ENCODE assay signal across 29 mouse cellular contexts in the genomic region with DNA sequence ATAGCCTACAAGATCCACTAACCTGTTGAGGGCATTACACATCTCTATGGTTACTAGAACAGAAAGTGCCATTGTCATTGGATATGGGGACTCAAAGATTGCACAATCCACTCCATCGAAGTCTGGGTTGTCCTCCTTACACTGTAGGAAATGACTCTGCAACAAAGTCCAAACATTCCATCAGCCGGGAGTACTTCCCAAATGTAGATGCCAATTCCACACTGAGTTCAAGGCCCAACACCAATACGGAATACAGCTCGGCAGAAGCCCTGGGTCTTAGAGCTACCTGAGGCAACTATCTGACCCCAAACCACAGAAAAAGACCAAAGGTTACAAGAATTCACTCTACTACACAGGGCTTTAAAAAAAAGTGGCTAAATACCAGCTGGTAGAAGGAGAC. TPM values are rescaled to one million over a fixed set of nuclear protein-coding genes. Genes with fewer than 3 reads are reported as not detected.
DNase-seq lines count a peak whose midpoint lies in the region; ATAC-seq and TF ChIP-seq lines count a peak whose summit lies in the region.
"Had no signal": no experiment of that assay in that cellular context is flagged by ENCODE, and none has a peak within 500 bp of the region (broad histone marks: within the 10 kb centered on the region; RNA-seq: fewer than 3 reads in every experiment).

No protein-coding gene starts in this region.

- peak; percentile 7 for DNase-seq in gastrocnemius, adult 2 months
- no peak for DNase-seq in gastrocnemius, postnatal 14 days
- no peak for DNase-seq in heart, postnatal 0 days (ENCODE audit: low spot score)
- DNase-seq in lung, postnatal 0 days (ENCODE audit: low spot score) = peak; percentile 11
- no peak for DNase-seq in lung, adult 18-20 months
- no peak for DNase-seq in frontal cortex, postnatal 36 days (ENCODE audit: low spot score in 2 of 2)
- DNase-seq: adrenal gland, adult 8-10 months; adrenal gland, postnatal 25 days; cerebellum, adult 18-20 months; cerebellum, postnatal 10 days; cerebellum, postnatal 36 days; embryo, embryonic 11 days; gastrocnemius, postnatal 25 days; heart, postnatal 10 days; heart, postnatal 36 days; kidney, adult 11 months had no signal

- no peak for TF ChIP-seq CTCF in gastrocnemius, adult 2 months (IDR thresholded peaks at IDR 0.05)
- no peak for TF ChIP-seq CTCF in heart, postnatal 0 days (IDR thresholded peaks at IDR 0.05; ENCODE audit: low read depth)
- no peak for TF ChIP-seq CTCF in lung, postnatal 0 days (IDR thresholded peaks at IDR 0.05)
- TF ChIP-seq CTCF in C2C12 (IDR thresholded peaks at IDR 0.05; ENCODE audit: control insufficient read depth, insufficient read depth, insufficient read length) = no peak

- no peak overlapping the region for H3K4me3 ChIP-seq in gastrocnemius, adult 2 months
- H3K4me3 ChIP-seq in heart, postnatal 0 days (ENCODE audit: low read depth, low read length) = no peak overlapping the region
- H3K4me3 ChIP-seq in heart, embryonic 11.5 days (ENCODE audit: low read depth, low read length) = no peak overlapping the region
- H3K4me3 ChIP-seq in lung, postnatal 0 days (ENCODE audit: low read depth, low read length) = no peak overlapping the region
- H3K4me3 ChIP-seq in C2C12 (ENCODE audit: insufficient read depth, poor library complexity, severe bottlenecking) = no peak overlapping the region
- H3K4me3 ChIP-seq: embryonic facial prominence, embryonic 10.5 days; embryonic facial prominence, embryonic 13.5 days; erythroblast, embryonic 14.5 days; forebrain, embryonic 12.5 days; forebrain, embryonic 15.5 days; heart, embryonic 13.5 days; hindbrain, embryonic 10.5 days; hindbrain, embryonic 13.5 days; intestine, embryonic 15.5 days had no signal

- no peaks in the 10 kb centered on the region for H3K27me3 ChIP-seq in heart, postnatal 0 days (ENCODE audit: control insufficient read depth, insufficient read depth, low read length)
- H3K27me3 ChIP-seq in heart, embryonic 11.5 days (ENCODE audit: control insufficient read depth, insufficient read depth, low read length) = no peaks in the 10 kb centered on the region
- H3K27me3 ChIP-seq in lung, postnatal 0 days (replicated peaks; ENCODE audit: insufficient read depth, low read length) = no peaks in the 10 kb centered on the region
- no peaks in the 10 kb centered on the region for H3K27me3 ChIP-seq in C2C12 (ENCODE audit: control insufficient read depth, insufficient read depth, insufficient read length)
- H3K27me3 ChIP-seq: embryonic facial prominence, embryonic 13.5 days; forebrain, embryonic 12.5 days; forebrain, embryonic 15.5 days; heart, embryonic 13.5 days; hindbrain, embryonic 13.5 days; intestine, embryonic 15.5 days had no signal

- H3ac ChIP-seq in C2C12 (ENCODE audit: control insufficient read depth, insufficient read length, low read depth) = no peak overlapping the region

- no peak for TF ChIP-seq EP300 in heart, postnatal 0 days (IDR thresholded peaks at IDR 0.05; ENCODE audit: low read depth)
- TF ChIP-seq EP300 in lung, postnatal 0 days (IDR thresholded peaks at IDR 0.05) = no peak

- H3K9ac ChIP-seq in heart, postnatal 0 days (replicated peaks; ENCODE audit: low read depth, low read length) = no peak overlapping the region
- no peak overlapping the region for H3K9ac ChIP-seq in heart, embryonic 11.5 days (ENCODE audit: low read depth, low read length)
- H3K9ac ChIP-seq in lung, postnatal 0 days (replicated peaks; ENCODE audit: low read depth) = no peak overlapping the region
- H3K9ac ChIP-seq: embryonic facial prominence, embryonic 13.5 days; forebrain, embryonic 12.5 days; forebrain, embryonic 15.5 days; heart, embryonic 13.5 days; hindbrain, embryonic 13.5 days; intestine, embryonic 15.5 days had no signal

- no peaks in the 10 kb centered on the region for H3K79me2 ChIP-seq in C2C12 (ENCODE audit: control insufficient read depth, insufficient read depth)

- H3K4me1 ChIP-seq in heart, postnatal 0 days (ENCODE audit: control insufficient read depth, insufficient read depth) = no peaks in the 10 kb centered on the region
- H3K4me1 ChIP-seq in heart, embryonic 11.5 days (ENCODE audit: control insufficient read depth, insufficient read depth, low read length) = 0 out of 2 replicates have a peak, but pooled peaks cover 7% of the 10 kb centered on the region
- H3K4me1 ChIP-seq in lung, postnatal 0 days (ENCODE audit: insufficient read depth, low read depth, low read length) = no peaks in the 10 kb centered on the region
- H3K4me1 ChIP-seq: embryonic facial prominence, embryonic 10.5 days; embryonic facial prominence, embryonic 13.5 days; forebrain, embryonic 12.5 days; forebrain, embryonic 15.5 days; hindbrain, embryonic 10.5 days; hindbrain, embryonic 13.5 days; intestine, embryonic 15.5 days had no signal

- ATAC-seq in heart, postnatal 0 days (ENCODE audit: insufficient read depth, low read depth) = no peak
- ATAC-seq in heart, embryonic 11.5 days (replicated peaks; ENCODE audit: insufficient number of reproducible peaks, low FRiP score, low TSS enrichment) = no peak
- ATAC-seq in lung, postnatal 0 days = peak; percentile 28; the same call in 1 of the 2 replicates
- ATAC-seq: activated CD4-positive, CD25-positive, alpha-beta regulatory T cell, adult 4 months; forebrain, embryonic 15.5 days; hindbrain, embryonic 16.5 days; intestine, embryonic 15.5 days had no signal

- no peaks in the 10 kb centered on the region for H3K79me3 ChIP-seq in C2C12 (ENCODE audit: low read depth)

- no peaks in the 10 kb centered on the region for H3K9me3 ChIP-seq in heart, postnatal 0 days (replicated peaks; ENCODE audit: control insufficient read depth, low read length)
- no peaks in the 10 kb centered on the region for H3K9me3 ChIP-seq in heart, embryonic 11.5 days (replicated peaks; ENCODE audit: control insufficient read depth, low read length)
- H3K9me3 ChIP-seq in lung, postnatal 0 days (ENCODE audit: low read length) = no peaks in the 10 kb centered on the region
- H3K9me3 ChIP-seq: embryonic facial prominence, embryonic 10.5 days; embryonic facial prominence, embryonic 13.5 days; forebrain, embryonic 12.5 days; forebrain, embryonic 15.5 days; heart, embryonic 13.5 days; hindbrain, embryonic 10.5 days; hindbrain, embryonic 13.5 days; intestine, embryonic 15.5 days had no signal

- 60% methylated on average over 4 of the region's 4 CpGs for WGBS in heart, postnatal 0 days
- 90% methylated on average over 4 of the region's 4 CpGs for WGBS in heart, embryonic 11.5 days (ENCODE audit: insufficient replicate concordance)
- WGBS in lung, postnatal 0 days = 61% methylated on average over 4 of the region's 4 CpGs

- H3K4me2 ChIP-seq in heart, postnatal 0 days (ENCODE audit: low read depth, low read length) = no peak overlapping the region
- no peak overlapping the region for H3K4me2 ChIP-seq in heart, embryonic 11.5 days
- no peak overlapping the region for H3K4me2 ChIP-seq in lung, postnatal 0 days (replicated peaks; ENCODE audit: low read depth, low read length)
- H3K4me2 ChIP-seq: embryonic facial prominence, embryonic 13.5 days; forebrain, embryonic 12.5 days; forebrain, embryonic 15.5 days; heart, embryonic 13.5 days; hindbrain, embryonic 13.5 days; intestine, embryonic 15.5 days had no signal

- intact Hi-C loops in gastrocnemius, adult 2 months (cut with DNase I) = no loop called here
- intact Hi-C loops in gastrocnemius, postnatal 14 days (cut with DNase I; ENCODE audit: low total_unique reads) = no loop called here

- H3K27ac ChIP-seq in gastrocnemius, adult 2 months = no peak overlapping the region
- peak overlapping the region; percentile 37; the same call in 1 of the 2 replicates for H3K27ac ChIP-seq in heart, postnatal 0 days (ENCODE audit: low read depth)
- H3K27ac ChIP-seq in heart, embryonic 11.5 days (ENCODE audit: low read depth, low read length) = no peak overlapping the region
- H3K27ac ChIP-seq in lung, postnatal 0 days (ENCODE audit: low read length) = no peak overlapping the region
- H3K27ac ChIP-seq: embryonic facial prominence, embryonic 10.5 days; embryonic facial prominence, embryonic 13.5 days; forebrain, embryonic 12.5 days; forebrain, embryonic 15.5 days; heart, embryonic 13.5 days; hindbrain, embryonic 10.5 days; hindbrain, embryonic 13.5 days; intestine, embryonic 15.5 days had no signal

- H3K36me3 ChIP-seq in heart, postnatal 0 days (replicated peaks; ENCODE audit: control insufficient read depth, insufficient read depth, low read length) = peaks cover 100% of the 10 kb centered on the region
- peaks cover 88% of the 10 kb centered on the region for H3K36me3 ChIP-seq in heart, embryonic 11.5 days (ENCODE audit: control insufficient read depth, insufficient read depth, low read length)
- peaks cover 80% of the 10 kb centered on the region for H3K36me3 ChIP-seq in lung, postnatal 0 days (ENCODE audit: insufficient read depth, low read length)
- H3K36me3 ChIP-seq in C2C12 (ENCODE audit: control insufficient read depth, insufficient read depth) = peaks cover 96% of the 10 kb centered on the region

TF ChIP-seq in C2C12, 6 proteins besides CTCF, POLR2A, EP300 and RAD21:
- no peak for TF ChIP-seq USF1 (IDR thresholded peaks at IDR 0.05; ENCODE audit: low read depth)
- peak; percentile 43 for TF ChIP-seq CEBPB (IDR thresholded peaks at IDR 0.05; ENCODE audit: low read depth)
- TF ChIP-seq FOSL1 (IDR thresholded peaks at IDR 0.05; ENCODE audit: insufficient read depth, low read length, poor library complexity, severe bottlenecking) = no peak

RNA-seq across cellular contexts. Expression of gene Anapc7, which starts 36.6 kb away (rescaled TPM):
- total RNA-seq in gastrocnemius, adult 2 months (2021) = 10 to 100 TPM; 14.3 to 16.8 TPM
- 10 to 100 TPM; 16.6 to 18.1 TPM for total RNA-seq in gastrocnemius, postnatal 14 days (2021)
- total RNA-seq in heart, postnatal 0 days (2014; rRNA removed; ENCODE audit: low replicate concordance) = 30.1 and 38.9 TPM in 2 replicates
- polyA plus RNA-seq in heart, postnatal 0 days (2015; fragmentation: Nextera tagmentation; extraction: Ambion mirVana) = 33.1 and 36.9 TPM in 2 replicates
- 20.9 and 22.1 TPM in 2 replicates for polyA plus RNA-seq in heart, embryonic 11.5 days (2014; fragmentation: Nextera tagmentation; extraction: Ambion mirVana)
- 25.2 and 26.5 TPM in 2 replicates for polyA plus RNA-seq in lung, postnatal 0 days (2015; fragmentation: Nextera tagmentation; extraction: Ambion mirVana)
- polyA plus RNA-seq in C2C12 (2012; fragmentation: generic; extraction: Trizol) = 45.3 TPM

RNA-seq across cellular contexts. Expression of gene Atp2a2, which starts 44.0 kb away (rescaled TPM):
- total RNA-seq in gastrocnemius, adult 2 months (2021) = 100 to 1,000 TPM; 387 to 963 TPM
- total RNA-seq in gastrocnemius, postnatal 14 days (2021) = 100 to 1,000 TPM; 213 to 317 TPM
- total RNA-seq in heart, postnatal 0 days (2014; rRNA removed; ENCODE audit: low replicate concordance) = 2,277 and 2,295 TPM in 2 replicates
- polyA plus RNA-seq in heart, postnatal 0 days (2015; fragmentation: Nextera tagmentation; extraction: Ambion mirVana) = 706 and 785 TPM in 2 replicates
- polyA plus RNA-seq in heart, embryonic 11.5 days (2014; fragmentation: Nextera tagmentation; extraction: Ambion mirVana) = 255 and 272 TPM in 2 replicates
- polyA plus RNA-seq in lung, postnatal 0 days (2015; fragmentation: Nextera tagmentation; extraction: Ambion mirVana) = 27.4 and 32.4 TPM in 2 replicates
- polyA plus RNA-seq in C2C12 (2012; fragmentation: generic; extraction: Trizol) = 101 TPM

Comparison
In these comparisons a context has a peak if more than half of its experiments do, and no peak if none do; other contexts are left out.
1. DNase-seq: peak in gastrocnemius, adult 2 months (single experiment) and lung, postnatal 0 days (single experiment); none in gastrocnemius, postnatal 14 days (single experiment), heart, postnatal 0 days (single experiment), lung, adult 18-20 months (0 of 2) and frontal cortex, postnatal 36 days (0 of 2).